Mouse (Mus musculus): ENCODE measurements around the gene Nos1ap. TPM values are rescaled to one million over a fixed set of nuclear protein-coding genes. Genes with fewer than 3 reads are reported as not detected.

The Nos1ap gene
- polyA plus RNA-seq, 1 experiment = 20.0 TPM

GRCm38 (mm10) chr1:170308503-170308902 is 281.2 kb downstream of the Nos1ap start, which contains the start of gene Spata46:
Gene Spata46, plus strand, starts transcription at chr1:170308803.
- 84% methylated on average over 4 of the region's 4 CpGs for WGBS
- Histone ChIP-seq H3K27me3 (replicated peaks; ENCODE audit: control insufficient read depth, insufficient read depth, low read length) (no peaks in the 10 kb centered on the region), H3K27ac (ENCODE audit: insufficient read depth, low read depth, low read length) (no peak within 1 kb of the TSS), H3K36me3 (ENCODE audit: control insufficient read depth, insufficient read depth, low read length) (no peaks in the 10 kb centered on the region), H3K4me1 (ENCODE audit: control insufficient read depth, insufficient read depth, low read length) (no peaks in the 10 kb centered on the region), H3K4me3 (ENCODE audit: insufficient read depth, low read depth, low read length) (no peak within 1 kb of the TSS)
- TF ChIP-seq POLR2A (IDR thresholded peaks at IDR 0.05; ENCODE audit: low read depth, low read length) (no peak), CTCF (conservative IDR thresholded peaks at IDR 0.05; ENCODE audit: insufficient read depth, insufficient read length, low read depth, low read length) (no peak)
- no peak for DNase-seq

GRCm38 (mm10) chr1:170306232-170306631 is 283.4 kb downstream of the Nos1ap start, which contains the start of gene Gm7694:
Gene Gm7694, minus strand, starts transcription at chr1:170306332.
- Histone ChIP-seq H3K4me3 (ENCODE audit: insufficient read depth, low read depth, low read length) (no peak within 1 kb of the TSS), H3K36me3 (ENCODE audit: control insufficient read depth, insufficient read depth, low read length) (no peaks in the 10 kb centered on the region), H3K4me1 (ENCODE audit: control insufficient read depth, insufficient read depth, low read length) (no peaks in the 10 kb centered on the region), H3K27ac (ENCODE audit: insufficient read depth, low read depth, low read length) (no peak within 1 kb of the TSS), H3K27me3 (replicated peaks; ENCODE audit: control insufficient read depth, insufficient read depth, low read length) (no peaks in the 10 kb centered on the region)
- WGBS = 95% methylated on average over 4 of the region's 4 CpGs
- TF ChIP-seq POLR2A (IDR thresholded peaks at IDR 0.05; ENCODE audit: low read depth, low read length) (no peak), CTCF (conservative IDR thresholded peaks at IDR 0.05; ENCODE audit: insufficient read depth, insufficient read length, low read depth, low read length) (no peak)
- no peak for DNase-seq

GRCm38 (mm10) chr1:170305002-170305401 is 284.7 kb downstream of the Nos1ap start:
- Histone ChIP-seq H3K27me3 (replicated peaks; ENCODE audit: control insufficient read depth, insufficient read depth, low read length) (no peaks in the 10 kb centered on the region), H3K4me1 (ENCODE audit: control insufficient read depth, insufficient read depth, low read length) (no peaks in the 10 kb centered on the region), H3K27ac (ENCODE audit: insufficient read depth, low read depth, low read length) (no peak overlapping the region), H3K36me3 (ENCODE audit: control insufficient read depth, insufficient read depth, low read length) (no peaks in the 10 kb centered on the region), H3K4me3 (ENCODE audit: insufficient read depth, low read depth, low read length) (no peak overlapping the region)
- no peak for DNase-seq
- WGBS = 87% methylated on average over 10 of the region's 10 CpGs
- TF ChIP-seq CTCF (conservative IDR thresholded peaks at IDR 0.05; ENCODE audit: insufficient read depth, insufficient read length, low read depth, low read length) (no peak), POLR2A (IDR thresholded peaks at IDR 0.05; ENCODE audit: low read depth, low read length) (no peak)

- 68% methylated on average over 6 of the region's 6 CpGs for WGBS
- DNase-seq = no peak
- Histone ChIP-seq H3K4me1 (ENCODE audit: control insufficient read depth, insufficient read depth, low read length) (no peaks in the 10 kb centered on the region), H3K27ac (ENCODE audit: insufficient read depth, low read depth, low read length) (no peak overlapping the region), H3K27me3 (replicated peaks; ENCODE audit: control insufficient read depth, insufficient read depth, low read length) (no peaks in the 10 kb centered on the region), H3K36me3 (ENCODE audit: control insufficient read depth, insufficient read depth, low read length) (no peaks in the 10 kb centered on the region), H3K4me3 (ENCODE audit: insufficient read depth, low read depth, low read length) (no peak overlapping the region)
- TF ChIP-seq CTCF (conservative IDR thresholded peaks at IDR 0.05; ENCODE audit: insufficient read depth, insufficient read length, low read depth, low read length) (no peak), POLR2A (IDR thresholded peaks at IDR 0.05; ENCODE audit: low read depth, low read length) (no peak)
These were observed 286.6 kb downstream of the Nos1ap start for GRCm38 (mm10) chr1:170303103-170303502.

GRCm38 (mm10) chr1:170302456-170302855 is 287.2 kb downstream of the Nos1ap start:
- Histone ChIP-seq H3K27ac (ENCODE audit: insufficient read depth, low read depth, low read length) (no peak overlapping the region), H3K4me1 (ENCODE audit: control insufficient read depth, insufficient read depth, low read length) (no peaks in the 10 kb centered on the region), H3K4me3 (ENCODE audit: insufficient read depth, low read depth, low read length) (no peak overlapping the region), H3K27me3 (replicated peaks; ENCODE audit: control insufficient read depth, insufficient read depth, low read length) (no peaks in the 10 kb centered on the region), H3K36me3 (ENCODE audit: control insufficient read depth, insufficient read depth, low read length) (no peaks in the 10 kb centered on the region)
- no peak for DNase-seq
- no peak for TF ChIP-seq CTCF (conservative IDR thresholded peaks at IDR 0.05; ENCODE audit: insufficient read depth, insufficient read length, low read depth, low read length)
- no peak for TF ChIP-seq POLR2A (IDR thresholded peaks at IDR 0.05; ENCODE audit: low read depth, low read length)
- WGBS = 91% methylated on average over 6 of the region's 6 CpGs

GRCm38 (mm10) chr1:170301686-170302085 is 288.0 kb downstream of the Nos1ap start:
- DNase-seq = no peak
- Histone ChIP-seq H3K27ac (ENCODE audit: insufficient read depth, low read depth, low read length) (no peak overlapping the region), H3K4me1 (ENCODE audit: control insufficient read depth, insufficient read depth, low read length) (no peaks in the 10 kb centered on the region), H3K36me3 (ENCODE audit: control insufficient read depth, insufficient read depth, low read length) (no peaks in the 10 kb centered on the region), H3K27me3 (replicated peaks; ENCODE audit: control insufficient read depth, insufficient read depth, low read length) (no peaks in the 10 kb centered on the region), H3K4me3 (ENCODE audit: insufficient read depth, low read depth, low read length) (no peak overlapping the region)
- TF ChIP-seq CTCF (conservative IDR thresholded peaks at IDR 0.05; ENCODE audit: insufficient read depth, insufficient read length, low read depth, low read length) (no peak), POLR2A (IDR thresholded peaks at IDR 0.05; ENCODE audit: low read depth, low read length) (no peak)
- WGBS = 89% methylated on average over 9 of the region's 9 CpGs

- Histone ChIP-seq H3K27me3 (replicated peaks; ENCODE audit: control insufficient read depth, insufficient read depth, low read length) (no peaks in the 10 kb centered on the region), H3K36me3 (ENCODE audit: control insufficient read depth, insufficient read depth, low read length) (no peaks in the 10 kb centered on the region), H3K4me1 (ENCODE audit: control insufficient read depth, insufficient read depth, low read length) (no peaks in the 10 kb centered on the region), H3K27ac (ENCODE audit: insufficient read depth, low read depth, low read length) (no peak overlapping the region), H3K4me3 (ENCODE audit: insufficient read depth, low read depth, low read length) (no peak overlapping the region)
- DNase-seq = no peak
- TF ChIP-seq POLR2A (IDR thresholded peaks at IDR 0.05; ENCODE audit: low read depth, low read length) (no peak), CTCF (conservative IDR thresholded peaks at IDR 0.05; ENCODE audit: insufficient read depth, insufficient read length, low read depth, low read length) (no peak)
- WGBS = 46% methylated on average over 4 of the region's 4 CpGs
These were observed 290.2 kb downstream of the Nos1ap start for GRCm38 (mm10) chr1:170299496-170299895.
